Mouse (Mus musculus): ENCODE data around the gene Dppa3. TPM values are rescaled to one million over a fixed set of nuclear protein-coding genes. Genes with fewer than 3 reads are reported as not detected.

Gene Dppa3
- total and polyA plus RNA-seq, 3 experiments = not detected

DNA sequence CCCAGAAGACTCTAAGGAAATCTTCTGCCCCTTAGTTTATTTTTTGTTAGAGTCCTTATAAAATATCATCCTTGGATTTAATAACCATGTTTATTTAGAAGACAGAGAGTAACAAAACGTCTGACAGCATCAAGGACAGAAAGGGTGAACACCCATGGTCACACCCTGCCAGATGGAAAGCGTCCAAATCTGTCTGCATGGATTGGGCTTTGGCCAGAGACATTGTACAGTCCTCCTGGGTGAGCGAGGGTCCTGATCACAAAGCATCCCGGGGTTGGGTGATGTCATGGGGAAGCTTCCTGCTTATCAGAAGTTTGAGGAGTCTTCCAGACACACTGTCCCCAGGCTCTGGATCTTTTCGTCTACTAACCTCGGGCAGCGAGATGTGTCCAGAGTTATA is 39.7 kb downstream of the Dppa3 start:
- TF ChIP-seq BHLHE40 (IDR thresholded peaks at IDR 0.05; ENCODE audit: borderline replicate concordance, low read depth, low read length) (no peak), HCFC1 (IDR thresholded peaks at IDR 0.05; ENCODE audit: low read depth, low read length) (no peak), MYC (IDR thresholded peaks at IDR 0.05; ENCODE audit: low read depth, low read length) (no peak), ZNF384 (IDR thresholded peaks at IDR 0.05; ENCODE audit: low read depth, low read length) (no peak), ETS1 (IDR thresholded peaks at IDR 0.05; ENCODE audit: low read depth, low read length) (no peak), TBP (IDR thresholded peaks at IDR 0.05; ENCODE audit: low read depth, low read length) (no peak), CHD1 (IDR thresholded peaks at IDR 0.05; ENCODE audit: low read depth, low read length) (no peak), E2F4 (IDR thresholded peaks at IDR 0.05; ENCODE audit: borderline replicate concordance, low read depth, low read length) (no peak), SMC3 (IDR thresholded peaks at IDR 0.05; ENCODE audit: low read depth, low read length) (no peak), MAX (IDR thresholded peaks at IDR 0.05; ENCODE audit: low read length) (no peak), USF2 (IDR thresholded peaks at IDR 0.05; ENCODE audit: borderline replicate concordance in 1 of 2, insufficient read depth in 1 of 2, low read depth in 1 of 2, low read length in 2 of 2) (no peak), RCOR1 (IDR thresholded peaks at IDR 0.05; ENCODE audit: low read depth, low read length) (no peak), EP300 (IDR thresholded peaks at IDR 0.05; ENCODE audit: low read depth in 1 of 2, low read length in 2 of 2) (no peak), POLR2AphosphoS2 (IDR thresholded peaks at IDR 0.05; ENCODE audit: low read length) (no peak), TAL1 (IDR thresholded peaks at IDR 0.05; ENCODE audit: low read length) (no peak)

GRCm38 (mm10) chr6:122667715-122668114 is 41.5 kb downstream of the Dppa3 start:
- Histone ChIP-seq H3K27ac (ENCODE audit: control insufficient read depth, low read depth, low read length) (no peak overlapping the region), H3K4me1 (ENCODE audit: control insufficient read depth in 1 of 2, insufficient read depth in 2 of 2, low read length in 2 of 2) (no peaks in the 10 kb centered on the region), H3K9ac (ENCODE audit: control insufficient read depth, low read depth, low read length, poor library complexity, severe bottlenecking) (no peak overlapping the region), H3K36me3 (ENCODE audit: control insufficient read depth in 1 of 2, insufficient read depth in 2 of 2, low read length in 2 of 2) (no peaks in the 10 kb centered on the region), H3K79me2 (ENCODE audit: control insufficient read depth, insufficient read depth, low read length, poor library complexity) (no peaks in the 10 kb centered on the region), H3K4me3 (ENCODE audit: control insufficient read depth in 1 of 2, insufficient read depth in 1 of 2, low read depth in 2 of 2, low read length in 2 of 2) (no peak overlapping the region), H3K27me3 (ENCODE audit: control insufficient read depth in 1 of 2, insufficient read depth in 2 of 2, low read length in 2 of 2) (peaks cover 6 to 11% of the 10 kb centered on the region in 2 experiments), H3K9me3 (replicated peaks; ENCODE audit: insufficient read depth, low read length) (no peaks in the 10 kb centered on the region)
- no peak for DNase-seq (ENCODE audit: low read depth, low spot score)
- no peak for TF ChIP-seq ETS1 (IDR thresholded peaks at IDR 0.05; ENCODE audit: low read depth, low read length)
- no peak for TF ChIP-seq POLR2A (IDR thresholded peaks at IDR 0.05; ENCODE audit: control insufficient read depth in 1 of 2, insufficient read depth in 1 of 2, low read depth in 1 of 2, low read length in 2 of 2, poor library complexity in 1 of 2)
- no peak for TF ChIP-seq NELFE (IDR thresholded peaks at IDR 0.05; ENCODE audit: low read depth, low read length)
- TF ChIP-seq HCFC1 (IDR thresholded peaks at IDR 0.05; ENCODE audit: low read depth, low read length) = no peak

More for the DNA sequence above, 39.7 kb downstream of the Dppa3 start:
- Histone ChIP-seq H3K79me2 (ENCODE audit: control insufficient read depth, insufficient read depth, low read length, poor library complexity) (no peaks in the 10 kb centered on the region), H3K4me1 (ENCODE audit: control insufficient read depth in 1 of 2, insufficient read depth in 2 of 2, low read length in 2 of 2) (no peaks in the 10 kb centered on the region), H3K9me3 (replicated peaks; ENCODE audit: insufficient read depth, low read length) (no peaks in the 10 kb centered on the region), H3K27me3 (ENCODE audit: control insufficient read depth in 1 of 2, insufficient read depth in 2 of 2, low read length in 2 of 2) (peaks cover 6 to 13% of the 10 kb centered on the region in 2 experiments), H3K36me3 (ENCODE audit: control insufficient read depth in 1 of 2, insufficient read depth in 2 of 2, low read length in 2 of 2) (no peaks in the 10 kb centered on the region), H3K4me3 (ENCODE audit: control insufficient read depth in 1 of 2, insufficient read depth in 1 of 2, low read depth in 2 of 2, low read length in 2 of 2) (no peak overlapping the region), H3K27ac (ENCODE audit: control insufficient read depth, low read depth, low read length) (no peak overlapping the region), H3K9ac (ENCODE audit: control insufficient read depth, low read depth, low read length, poor library complexity, severe bottlenecking) (no peak overlapping the region)
- no peak for DNase-seq (ENCODE audit: low read depth, low spot score)
